Mouse (Mus musculus) stomach, embryonic 15.5 days (tissue): Measurements from ENCODE around the gene Slc51a. TPM values are rescaled to one million over a fixed set of nuclear protein-coding genes. Genes with fewer than 3 reads are reported as not detected.

Experiments
- ATAC-seq: fragments of 200-750 bp; cut with Nextera tagmentation; 2 replicates; pipeline ENCODE4 v1.8.0; 2017; ENCODE audit warnings: low read depth, moderate number of reproducible peaks, moderate TSS enrichment; ENCODE audit not compliant: insufficient read depth, low FRiP score
- H3K27ac ChIP-seq: fragments of 300-500 bp; sonication (generic); 2 replicates; pipeline ENCODE4 v1.5.1; 2015; ENCODE audit warnings: mild to moderate bottlenecking, inconsistent platforms
- H3K27me3 ChIP-seq: fragments of 300-500 bp; sonication (generic); replicated peaks from 2 replicates; pipeline ENCODE4 v1.6.1; 2015; ENCODE audit warnings: inconsistent platforms
- H3K36me3 ChIP-seq: fragments of 300-500 bp; sonication (generic); 2 replicates; pipeline ENCODE4 v1.6.1; 2015; ENCODE audit warnings: inconsistent platforms
- H3K4me1 ChIP-seq: fragments of 300-500 bp; sonication (generic); 2 replicates; pipeline ENCODE4 v1.6.1; 2015; ENCODE audit warnings: inconsistent platforms
- H3K4me2 ChIP-seq: fragments of 300-500 bp; sonication (generic); 2 replicates; pipeline ENCODE4 v1.6.1; 2015; ENCODE audit warnings: mild to moderate bottlenecking, inconsistent platforms
- H3K4me3 ChIP-seq: fragments of 300-500 bp; sonication (generic); replicated peaks from 2 replicates; pipeline ENCODE4 v1.5.1; 2015; ENCODE audit warnings: inconsistent platforms
- H3K9ac ChIP-seq: fragments of 300-500 bp; sonication (generic); 2 replicates; pipeline ENCODE4 v1.6.1; 2015; ENCODE audit warnings: inconsistent platforms
- H3K9me3 ChIP-seq: fragments of 300-500 bp; sonication (generic); 2 replicates; pipeline ENCODE4 v1.6.1; 2016; ENCODE audit warnings: inconsistent platforms
- WGBS: fragments of 180-500 bp; shearing (Covaris S2); methylation state at CpG from one replicate; pipeline ENCODE4 v1.1.7; 2015; 5-methylcytosine and 5-hydroxymethylcytosine counted together
- polyA plus RNA-seq: library from polyadenylated mRNA; unstranded; fragments of >200 nt; fragmentation: Nextera tagmentation; extraction: Ambion mirVana; gene quantifications from 2 replicates; pipeline ENCODE4 v1.2.1, GENCODE M21; 2015

Gene Slc51a
- polyA plus RNA-seq, 1 experiment from 2014 or later: 17.7 TPM

GRCm38 (mm10) chr16:32516006-32516962 lies 28.6 kb upstream of the Slc51a start:
- no peaks in the 10 kb centered on the region for H3K9me3 ChIP-seq
- no peak overlapping the region for H3K9ac ChIP-seq
- peak overlapping the region; percentile 73 for H3K27ac ChIP-seq
- peaks cover 14% of the 10 kb centered on the region for H3K4me1 ChIP-seq
- H3K27me3 ChIP-seq: no peaks in the 10 kb centered on the region
- peak overlapping the region; percentile 45 for H3K4me2 ChIP-seq
- H3K36me3 ChIP-seq: no peaks in the 10 kb centered on the region
- peak; percentile 74 for ATAC-seq
- H3K4me3 ChIP-seq: 0 out of 2 replicates have a peak overlapping the region, but pooled peaks have one; percentile 11
- WGBS: 25% methylated on average over 21 of the region's 21 CpGs

GRCm38 (mm10) chr16:32513948-32514347 lies 26.3 kb upstream of the Slc51a start:
- H3K27ac ChIP-seq: no peak overlapping the region
- 90% methylated on average over 6 of the region's 6 CpGs for WGBS
- H3K9me3 ChIP-seq: no peaks in the 10 kb centered on the region
- no peaks in the 10 kb centered on the region for H3K27me3 ChIP-seq
- no peaks in the 10 kb centered on the region for H3K36me3 ChIP-seq
- H3K9ac ChIP-seq: no peak overlapping the region
- H3K4me1 ChIP-seq: peaks cover 16% of the 10 kb centered on the region
- no peak overlapping the region for H3K4me3 ChIP-seq
- no peak overlapping the region for H3K4me2 ChIP-seq
- ATAC-seq: no peak

GRCm38 (mm10) chr16:32513401-32513800 lies 25.7 kb upstream of the Slc51a start:
- H3K36me3 ChIP-seq: no peaks in the 10 kb centered on the region
- no peak overlapping the region for H3K4me3 ChIP-seq
- no peak overlapping the region for H3K9ac ChIP-seq
- 73% methylated on average over 6 of the region's 6 CpGs for WGBS
- H3K4me1 ChIP-seq: peaks cover 16% of the 10 kb centered on the region
- no peaks in the 10 kb centered on the region for H3K9me3 ChIP-seq
- no peak overlapping the region for H3K4me2 ChIP-seq
- H3K27ac ChIP-seq: peak overlapping the region; percentile 38; the same call in 1 of the 2 replicates
- no peaks in the 10 kb centered on the region for H3K27me3 ChIP-seq
- no peak for ATAC-seq

- Histone ChIP-seq H3K4me3 (no peak overlapping the region), H3K36me3 (no peaks in the 10 kb centered on the region), H3K27ac (peak overlapping the region; percentile 38; the same call in 1 of the 2 replicates), H3K9me3 (no peaks in the 10 kb centered on the region), H3K4me2 (no peak overlapping the region), H3K4me1 (peaks cover 16% of the 10 kb centered on the region), H3K9ac (no peak overlapping the region), H3K27me3 (no peaks in the 10 kb centered on the region)
- 57% methylated on average over 3 of the region's 3 CpGs for WGBS
- no peak for ATAC-seq
Observed at GRCm38 (mm10) chr16:32512921-32513320, 25.2 kb upstream of the Slc51a start.

- no peak overlapping the region for H3K4me3 ChIP-seq
- WGBS: 86% methylated on average over 8 of the region's 8 CpGs
- no peaks in the 10 kb centered on the region for H3K9me3 ChIP-seq
- peaks cover 16% of the 10 kb centered on the region for H3K4me1 ChIP-seq
- no peak for ATAC-seq
- H3K9ac ChIP-seq: no peak overlapping the region
- H3K27ac ChIP-seq: no peak overlapping the region
- no peak overlapping the region for H3K4me2 ChIP-seq
- no peaks in the 10 kb centered on the region for H3K36me3 ChIP-seq
- no peaks in the 10 kb centered on the region for H3K27me3 ChIP-seq
Observed at GRCm38 (mm10) chr16:32511827-32512490, 24.3 kb upstream of the Slc51a start.

GRCm38 (mm10) chr16:32511338-32511734 lies 23.7 kb upstream of the Slc51a start:
- no peak for ATAC-seq
- Histone ChIP-seq H3K4me3 (no peak overlapping the region), H3K9ac (no peak overlapping the region), H3K4me2 (no peak overlapping the region), H3K27ac (no peak overlapping the region; the same call in 1 of the 2 replicates), H3K27me3 (no peaks in the 10 kb centered on the region), H3K4me1 (peaks cover 12% of the 10 kb centered on the region), H3K9me3 (no peaks in the 10 kb centered on the region), H3K36me3 (no peaks in the 10 kb centered on the region)
- WGBS: 67% methylated on average over 3 of the region's 3 CpGs

- Histone ChIP-seq H3K4me1 (peaks cover 6% of the 10 kb centered on the region), H3K9ac (no peak overlapping the region), H3K36me3 (no peaks in the 10 kb centered on the region), H3K9me3 (no peaks in the 10 kb centered on the region), H3K4me3 (no peak overlapping the region), H3K4me2 (no peak overlapping the region), H3K27ac (peak overlapping the region; percentile 85), H3K27me3 (no peaks in the 10 kb centered on the region)
- 62% methylated on average over 18 of the region's 18 CpGs for WGBS
- no peak for ATAC-seq
Observed at GRCm38 (mm10) chr16:32510399-32511337, 23.0 kb upstream of the Slc51a start.

GRCm38 (mm10) chr16:32509066-32509942 lies 21.6 kb upstream of the Slc51a start:
- peak overlapping the region; percentile 85 for H3K27ac ChIP-seq
- H3K27me3 ChIP-seq: no peaks in the 10 kb centered on the region
- H3K4me1 ChIP-seq: peaks cover 5% of the 10 kb centered on the region
- H3K9me3 ChIP-seq: no peaks in the 10 kb centered on the region
- H3K9ac ChIP-seq: no peak overlapping the region
- H3K4me2 ChIP-seq: 0 out of 2 replicates have a peak overlapping the region, but pooled peaks have one; percentile 27
- no peak overlapping the region for H3K4me3 ChIP-seq
- ATAC-seq: peak; percentile 94
- 46% methylated on average over 9 of the region's 9 CpGs for WGBS
- no peaks in the 10 kb centered on the region for H3K36me3 ChIP-seq

GRCm38 (mm10) chr16:32508506-32509065 lies 20.9 kb upstream of the Slc51a start:
- H3K4me1 ChIP-seq: peaks cover 5% of the 10 kb centered on the region
- H3K27me3 ChIP-seq: no peaks in the 10 kb centered on the region
- no peaks in the 10 kb centered on the region for H3K36me3 ChIP-seq
- no peaks in the 10 kb centered on the region for H3K9me3 ChIP-seq
- 0 out of 2 replicates have a peak overlapping the region, but pooled peaks have one; percentile 27 for H3K4me2 ChIP-seq
- H3K27ac ChIP-seq: peak overlapping the region; percentile 85
- no peak overlapping the region for H3K4me3 ChIP-seq
- no peak overlapping the region for H3K9ac ChIP-seq
- no peak for ATAC-seq
- WGBS: 36% methylated on average over 3 of the region's 3 CpGs

GRCm38 (mm10) chr16:32508035-32508434 lies 20.4 kb upstream of the Slc51a start:
- no peak for ATAC-seq
- no peak overlapping the region for H3K4me2 ChIP-seq
- peak overlapping the region; percentile 85 for H3K27ac ChIP-seq
- no peak overlapping the region for H3K9ac ChIP-seq
- H3K4me1 ChIP-seq: peaks cover 5% of the 10 kb centered on the region
- WGBS: 77% methylated on average over 5 of the region's 5 CpGs
- H3K36me3 ChIP-seq: no peaks in the 10 kb centered on the region
- H3K4me3 ChIP-seq: no peak overlapping the region
- no peaks in the 10 kb centered on the region for H3K9me3 ChIP-seq
- no peaks in the 10 kb centered on the region for H3K27me3 ChIP-seq
